Mouse (Mus musculus) cerebellum, adult 2 months (tissue): ENCODE data around the gene Atg7.

Experiments
- CTCF ChIP-seq: fragments of 200-500 bp; IDR thresholded peaks from 2 replicates; pipeline ENCODE4 v1.5.1; 2011; ENCODE audit warnings: low read depth, mild to moderate bottlenecking, control low read depth, low read length, moderate library complexity, borderline replicate concordance; ENCODE audit not compliant: insufficient read depth
- POLR2A ChIP-seq: fragments of 200-500 bp; IDR thresholded peaks from 2 replicates; pipeline ENCODE4 v1.6.1; 2011; ENCODE audit warnings: low read length, control low read depth, borderline replicate concordance; ENCODE audit not compliant: insufficient read depth

DNA sequence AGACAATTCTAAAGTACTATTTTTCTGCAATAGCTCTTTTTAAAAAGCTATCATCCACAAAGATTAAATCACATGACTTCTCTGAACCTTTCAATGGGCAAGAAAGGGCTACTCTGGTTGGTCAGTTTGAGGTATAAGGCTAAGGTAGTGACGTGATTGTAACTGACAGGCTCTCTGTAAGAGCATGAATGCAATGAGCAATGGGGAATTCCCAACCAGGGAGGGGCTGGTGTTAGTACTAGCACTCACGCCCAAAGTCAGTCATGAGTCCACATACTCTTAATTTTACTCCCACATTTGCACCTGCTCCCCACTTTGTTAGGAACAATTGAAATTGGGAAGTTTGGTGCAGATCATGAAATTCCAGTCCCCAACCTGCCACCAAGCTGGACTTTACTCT is 147.2 kb downstream of the Atg7 start:
- TF ChIP-seq CTCF (no peak), POLR2A (no peak)
